Comparison of ENCODE assay signal across 8 mouse cellular contexts in genomic region chrY:1286171-1286795, GRCm38 (mm10). TPM values are rescaled to one million over a fixed set of nuclear protein-coding genes. Genes with fewer than 3 reads are reported as not detected.
DNase-seq lines count a peak whose midpoint lies in the region; ATAC-seq and TF ChIP-seq lines count a peak whose summit lies in the region.

Ddx3y (minus strand) TSS chrY:1286629.

- ATAC-seq in frontal cortex, adult (ENCODE audit: low TSS enrichment), result peak; percentile 100
- peak; percentile 92; the same call in 1 of the 2 replicates for ATAC-seq in intestine, embryonic 14.5 days (replicated peaks; ENCODE audit: low FRiP score, low TSS enrichment, low read depth)
- ATAC-seq in liver, embryonic 15.5 days (ENCODE audit: insufficient read depth), result peak; percentile 81
- peak; percentile 96 for ATAC-seq in neural tube, embryonic 12.5 days (ENCODE audit: low FRiP score, low read depth)

- TF ChIP-seq POLR2A in spleen, adult 2 months (IDR thresholded peaks at IDR 0.05; ENCODE audit: low read depth, low read length), result no peak

- no peak for TF ChIP-seq CTCF in spleen, adult 2 months (IDR thresholded peaks at IDR 0.05; ENCODE audit: extremely low read depth, insufficient read depth, insufficient read length, insufficient replicate concordance)

- WGBS in spleen, adult 2 months, result 2% methylated on average over 15 of the region's 31 CpGs
- 3% methylated on average over 29 of the region's 31 CpGs for WGBS in intestine, embryonic 14.5 days
- WGBS in liver, embryonic 15.5 days (ENCODE audit: insufficient replicate concordance), result 0% methylated on average over 30 of the region's 31 CpGs
- 3% methylated on average over 29 of the region's 31 CpGs for WGBS in neural tube, embryonic 12.5 days

- no peaks in the 10 kb centered on the region for H3K9me3 ChIP-seq in intestine, embryonic 14.5 days (ENCODE audit: control insufficient read depth, low read length)
- no peaks in the 10 kb centered on the region for H3K9me3 ChIP-seq in liver, embryonic 15.5 days (replicated peaks)
- H3K9me3 ChIP-seq in neural tube, embryonic 12.5 days, result no peaks in the 10 kb centered on the region

- peak; percentile 69 to 86 for DNase-seq in spleen, adult 2 months (ENCODE audit: low read depth in 1 of 2, low spot score in 2 of 2)
- DNase-seq in spleen, adult 12 weeks (ENCODE audit: low spot score), result no peak
- peak; percentile 91 for DNase-seq in embryo, embryonic 10 days (ENCODE audit: low spot score)
- DNase-seq in intestine, embryonic 14.5 days (ENCODE audit: low spot score), result peak; percentile 53
- DNase-seq in thymus, postnatal 25 days, result peak; percentile 71

- no peaks in the 10 kb centered on the region for H3K4me1 ChIP-seq in spleen, adult 2 months (ENCODE audit: control insufficient read depth, insufficient read depth, insufficient read length)
- no peaks in the 10 kb centered on the region for H3K4me1 ChIP-seq in intestine, embryonic 14.5 days (replicated peaks; ENCODE audit: control insufficient read depth, insufficient read depth, low read length)
- no peaks in the 10 kb centered on the region for H3K4me1 ChIP-seq in liver, embryonic 15.5 days (replicated peaks)
- no peaks in the 10 kb centered on the region for H3K4me1 ChIP-seq in neural tube, embryonic 12.5 days

- H3K27ac ChIP-seq in spleen, adult 2 months (ENCODE audit: insufficient read depth, low read length), result peak within 1 kb of the TSS; percentile 82
- H3K27ac ChIP-seq in intestine, embryonic 14.5 days (ENCODE audit: low read depth), result peak within 1 kb of the TSS; percentile 77
- peak within 1 kb of the TSS; percentile 73 for H3K27ac ChIP-seq in liver, embryonic 15.5 days (replicated peaks)
- H3K27ac ChIP-seq in neural tube, embryonic 12.5 days, result no peak within 1 kb of the TSS

- H3K36me3 ChIP-seq in spleen, adult 2 months (ENCODE audit: control insufficient read depth, insufficient read depth, low read length), result no peaks in the 10 kb centered on the region
- H3K36me3 ChIP-seq in intestine, embryonic 14.5 days (ENCODE audit: control insufficient read depth, insufficient read depth, low read length), result no peaks in the 10 kb centered on the region
- H3K36me3 ChIP-seq in liver, embryonic 15.5 days (replicated peaks), result no peaks in the 10 kb centered on the region
- no peaks in the 10 kb centered on the region for H3K36me3 ChIP-seq in neural tube, embryonic 12.5 days

- peak within 1 kb of the TSS; percentile 51 for H3K9ac ChIP-seq in intestine, embryonic 14.5 days (ENCODE audit: low read length)
- H3K9ac ChIP-seq in liver, embryonic 15.5 days, result peak within 1 kb of the TSS; percentile 21; the same call in 1 of the 2 replicates
- no peak within 1 kb of the TSS for H3K9ac ChIP-seq in neural tube, embryonic 12.5 days

- no peaks in the 10 kb centered on the region for H3K27me3 ChIP-seq in spleen, adult 2 months (ENCODE audit: control insufficient read depth, insufficient read depth, low read length)
- no peaks in the 10 kb centered on the region for H3K27me3 ChIP-seq in intestine, embryonic 14.5 days (replicated peaks; ENCODE audit: control insufficient read depth, insufficient read depth, low read length)
- no peaks in the 10 kb centered on the region for H3K27me3 ChIP-seq in liver, embryonic 15.5 days
- no peaks in the 10 kb centered on the region for H3K27me3 ChIP-seq in neural tube, embryonic 12.5 days (replicated peaks)

- peak within 1 kb of the TSS; percentile 68 for H3K4me3 ChIP-seq in spleen, adult 2 months (ENCODE audit: extremely low read depth, insufficient read depth, insufficient read length)
- peak within 1 kb of the TSS; percentile 38 for H3K4me3 ChIP-seq in intestine, embryonic 14.5 days (ENCODE audit: low read depth, low read length)
- peak within 1 kb of the TSS; percentile 58 for H3K4me3 ChIP-seq in liver, embryonic 15.5 days (replicated peaks)
- H3K4me3 ChIP-seq in neural tube, embryonic 12.5 days, result peak within 1 kb of the TSS; percentile 28

- H3K4me2 ChIP-seq in intestine, embryonic 14.5 days (ENCODE audit: low read length), result peak within 1 kb of the TSS; percentile 37
- H3K4me2 ChIP-seq in liver, embryonic 15.5 days, result peak within 1 kb of the TSS; percentile 48
- peak within 1 kb of the TSS; percentile 42; the same call in 1 of the 2 replicates for H3K4me2 ChIP-seq in neural tube, embryonic 12.5 days (replicated peaks)

RNA-seq across cellular contexts. Expression of gene Ddx3y, which starts in this region (rescaled TPM):
- 1.7 and 2.2 TPM in 2 replicates for polyA plus RNA-seq in spleen, adult 2 months (2012; rRNA removed)
- 36.0 TPM in 1 of 2 replicates, not detected in the other for polyA plus RNA-seq in intestine, embryonic 14.5 days (2014; fragmentation: Nextera tagmentation; extraction: Ambion mirVana)
- 9.6 and 11.5 TPM in 2 replicates for polyA plus RNA-seq in liver, embryonic 15.5 days (2015; fragmentation: Nextera tagmentation; extraction: Ambion mirVana)
- 14.7 and 16.0 TPM in 2 replicates for polyA plus RNA-seq in neural tube, embryonic 12.5 days (2016; fragmentation: Nextera tagmentation; extraction: Ambion mirVana)
